Mouse (Mus musculus): Measurements from ENCODE around the gene Ccdc102a.

DNA sequence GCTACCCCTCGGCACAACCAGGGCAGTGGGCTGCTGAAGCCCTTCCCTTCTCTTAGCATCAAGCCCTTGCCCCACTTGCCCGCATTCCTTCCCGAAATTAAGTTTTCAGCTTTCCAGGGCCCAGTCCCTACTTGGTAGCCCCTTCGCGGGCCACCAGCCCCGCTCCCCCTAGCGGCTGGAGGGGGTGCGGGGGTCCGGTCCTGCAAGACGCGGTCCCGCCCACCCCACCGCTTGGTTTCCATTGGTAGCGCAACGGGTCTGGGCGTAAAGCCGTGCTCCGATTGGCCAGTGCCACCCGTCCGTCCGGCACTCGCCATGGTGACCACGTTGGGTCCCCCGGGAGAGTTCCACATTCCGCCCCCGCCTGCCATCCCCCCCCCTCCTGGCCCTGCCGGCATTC lies 546 bp downstream of the Ccdc102a start:
- no peak for TF ChIP-seq ZC3H11A (IDR thresholded peaks at IDR 0.05; ENCODE audit: borderline replicate concordance, low read depth, low read length)
- TF ChIP-seq ZNF384 (IDR thresholded peaks at IDR 0.05; ENCODE audit: low read depth, low read length): no peak
- TF ChIP-seq HCFC1 (IDR thresholded peaks at IDR 0.05; ENCODE audit: borderline replicate concordance, insufficient read depth, low read length): no peak
- peak; percentile 60; the same call in 1 of the 2 replicates for TF ChIP-seq CHD2 (IDR thresholded peaks at IDR 0.05; ENCODE audit: low read depth, low read length)

Measured in ES-E14 (cell line).